Mouse (Mus musculus) heart, postnatal 0 days (tissue): ENCODE results near the gene Msx1. TPM values are rescaled to one million over a fixed set of nuclear protein-coding genes. Genes with fewer than 3 reads are reported as not detected.

Source experiments
- ATAC-seq: fragments of 200-750 bp; cut with Nextera tagmentation; 2 replicates; pipeline ENCODE4 v1.8.0; 2017; ENCODE audit warnings: low read depth, moderate number of reproducible peaks, moderate library complexity; ENCODE audit not compliant: insufficient read depth
- DNase-seq: peaks from one replicate; pipeline ENCODE4 v3.0.0-alpha.2; 2016; ENCODE audit warnings: low spot score
- H3K27ac ChIP-seq: fragments of 300-500 bp; sonication (generic); 2 replicates; pipeline ENCODE4 v1.5.1; 2014; ENCODE audit warnings: low read depth, mild to moderate bottlenecking
- H3K27me3 ChIP-seq: fragments of 300-500 bp; sonication (generic); 2 replicates; pipeline ENCODE4 v1.6.1; 2014; ENCODE audit warnings: low read length, mixed read lengths; ENCODE audit not compliant: control insufficient read depth, insufficient read depth
- H3K36me3 ChIP-seq: fragments of 300-500 bp; sonication (generic); replicated peaks from 2 replicates; pipeline ENCODE4 v1.6.1; 2014; ENCODE audit warnings: low read length, mixed read lengths; ENCODE audit not compliant: control insufficient read depth, insufficient read depth
- H3K4me1 ChIP-seq: fragments of 300-500 bp; sonication (generic); 2 replicates; pipeline ENCODE4 v1.6.1; 2014; ENCODE audit warnings: antibody characterized with exemption; ENCODE audit not compliant: control insufficient read depth, insufficient read depth
- H3K4me2 ChIP-seq: fragments of 300-500 bp; sonication (generic); 2 replicates; pipeline ENCODE4 v1.6.1; 2014; ENCODE audit warnings: low read depth, mild to moderate bottlenecking, low read length, moderate library complexity
- H3K4me3 ChIP-seq: fragments of 300-500 bp; sonication (generic); 2 replicates; pipeline ENCODE4 v1.5.1; 2014; ENCODE audit warnings: low read depth, low read length
- H3K9ac ChIP-seq: fragments of 300-500 bp; sonication (generic); replicated peaks from 2 replicates; pipeline ENCODE4 v1.6.1; 2014; ENCODE audit warnings: low read depth, low read length, mixed read lengths
- H3K9me3 ChIP-seq: fragments of 300-500 bp; sonication (generic); replicated peaks from 2 replicates; pipeline ENCODE4 v1.6.1; 2016; ENCODE audit warnings: low read length; ENCODE audit not compliant: control insufficient read depth
- CTCF ChIP-seq: IDR thresholded peaks from 2 replicates; pipeline ENCODE4 v1.5.1; 2016; ENCODE audit warnings: antibody characterized with exemption, control low read depth, low read depth
- EP300 ChIP-seq: IDR thresholded peaks from 2 replicates; pipeline ENCODE4 v1.6.1; 2016; ENCODE audit warnings: antibody characterized with exemption, low read depth
- WGBS: fragments of 180-500 bp; shearing (Covaris S2); extraction: QIAGEN DNeasy Blood & Tissue Kit; methylation state at CpG from one replicate; pipeline ENCODE4 v1.1.7; 2014; 5-methylcytosine and 5-hydroxymethylcytosine counted together
- polyA plus RNA-seq: library from polyadenylated mRNA; unstranded; fragments of >200 nt; fragmentation: Nextera tagmentation; extraction: Ambion mirVana; gene quantifications from 2 replicates; pipeline ENCODE4 v1.2.1, GENCODE M21; 2015
- total RNA-seq: library from RNA; depleted of rRNA; stranded (reverse); fragments of >200 nt; gene quantifications from 2 replicates; pipeline ENCODE4 v1.2.3, GENCODE M21; 2014; ENCODE audit warnings: low replicate concordance

Gene Msx1
- total and polyA plus RNA-seq, 2 experiments from 2014 or later: 4.6 to 15.4 TPM

DNA sequence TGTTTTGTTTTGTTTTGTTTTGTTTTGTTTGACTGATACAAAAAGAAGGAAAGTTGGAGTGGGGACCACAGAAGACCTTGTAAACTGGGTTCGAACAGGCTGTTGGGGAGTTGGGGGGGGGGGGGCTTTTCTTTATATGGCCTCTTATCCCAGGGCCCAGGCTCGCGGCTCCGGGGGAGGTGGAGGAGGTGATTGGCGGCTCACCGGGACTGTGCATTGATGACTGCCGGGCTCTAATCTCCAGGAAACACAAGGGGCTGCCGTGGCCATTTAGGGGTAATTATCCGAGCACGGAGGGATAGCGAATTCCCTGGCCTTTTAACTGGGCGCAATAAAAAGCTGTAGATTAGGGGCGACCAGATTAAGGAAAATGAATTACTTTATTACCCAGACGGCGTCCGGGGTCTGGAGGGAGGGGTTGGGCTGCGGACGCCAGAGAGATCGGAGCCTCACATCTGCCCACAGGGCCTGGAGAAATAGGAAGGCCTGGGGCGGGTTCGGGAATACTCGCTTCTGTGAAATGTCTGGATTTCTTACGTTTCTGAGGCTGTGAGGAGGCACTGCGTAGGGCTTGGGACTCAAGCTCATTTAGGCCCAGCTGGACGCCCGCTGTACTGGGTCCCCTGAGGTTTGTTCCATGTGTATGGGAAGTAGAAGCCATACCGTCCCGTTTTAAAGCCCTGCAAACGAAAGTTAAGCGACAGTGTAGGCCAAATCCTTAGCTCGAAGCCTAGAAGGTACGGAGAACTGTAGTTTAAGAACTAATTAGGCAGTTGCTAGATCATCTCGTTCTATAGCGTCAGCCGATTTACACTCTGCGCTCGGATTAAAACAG lies 1.4 kb upstream of the Msx1 start:
- peak overlapping the region; percentile 23 for H3K4me3 ChIP-seq
- H3K9me3 ChIP-seq: peaks cover 7% of the 10 kb centered on the region; the same call in 1 of the 2 replicates
- no peak overlapping the region for H3K4me2 ChIP-seq
- H3K9ac ChIP-seq: no peak overlapping the region
- H3K27ac ChIP-seq: no peak overlapping the region
- no peaks in the 10 kb centered on the region for H3K36me3 ChIP-seq
- peaks cover 98% of the 10 kb centered on the region for H3K27me3 ChIP-seq
- no peak for DNase-seq
- no peak for ATAC-seq
- peaks cover 11% of the 10 kb centered on the region for H3K4me1 ChIP-seq
- WGBS: 2% methylated on average over 37 of the region's 37 CpGs
- TF ChIP-seq CTCF (no peak), EP300 (no peak)

DNA sequence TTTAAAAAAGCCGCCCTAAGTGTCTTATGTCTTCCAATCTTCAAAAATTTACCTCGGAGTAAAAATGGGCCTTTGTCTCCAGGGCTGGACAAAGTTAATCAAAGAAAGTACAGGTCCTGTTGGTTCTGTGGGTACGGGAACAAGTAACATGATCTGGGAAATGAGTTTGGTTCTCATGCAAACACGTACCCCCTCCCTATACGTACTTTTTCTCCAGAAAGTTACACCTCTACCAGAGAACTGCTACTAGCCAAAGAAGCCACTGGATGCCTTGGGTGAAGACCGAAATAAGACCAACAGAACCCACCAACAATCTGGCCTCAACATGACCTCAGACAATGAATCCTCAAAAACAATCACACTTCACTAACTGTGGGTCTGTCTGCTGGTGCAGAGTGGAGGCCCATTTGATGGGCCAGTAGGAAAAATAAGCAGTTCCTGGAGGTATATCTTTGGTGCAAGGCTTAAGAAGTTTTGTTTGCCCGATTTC lies 773 bp upstream of the Msx1 start:
- peaks cover 98% of the 10 kb centered on the region for H3K27me3 ChIP-seq
- 18% methylated on average over 7 of the region's 7 CpGs for WGBS
- no peak overlapping the region for H3K4me2 ChIP-seq
- no peak overlapping the region for H3K4me3 ChIP-seq
- ATAC-seq: no peak
- H3K9me3 ChIP-seq: peaks cover 7% of the 10 kb centered on the region; the same call in 1 of the 2 replicates
- DNase-seq: no peak
- no peaks in the 10 kb centered on the region for H3K36me3 ChIP-seq
- no peak overlapping the region for H3K9ac ChIP-seq
- H3K27ac ChIP-seq: no peak overlapping the region
- TF ChIP-seq CTCF (no peak), EP300 (no peak)
- peaks cover 11% of the 10 kb centered on the region for H3K4me1 ChIP-seq

DNA sequence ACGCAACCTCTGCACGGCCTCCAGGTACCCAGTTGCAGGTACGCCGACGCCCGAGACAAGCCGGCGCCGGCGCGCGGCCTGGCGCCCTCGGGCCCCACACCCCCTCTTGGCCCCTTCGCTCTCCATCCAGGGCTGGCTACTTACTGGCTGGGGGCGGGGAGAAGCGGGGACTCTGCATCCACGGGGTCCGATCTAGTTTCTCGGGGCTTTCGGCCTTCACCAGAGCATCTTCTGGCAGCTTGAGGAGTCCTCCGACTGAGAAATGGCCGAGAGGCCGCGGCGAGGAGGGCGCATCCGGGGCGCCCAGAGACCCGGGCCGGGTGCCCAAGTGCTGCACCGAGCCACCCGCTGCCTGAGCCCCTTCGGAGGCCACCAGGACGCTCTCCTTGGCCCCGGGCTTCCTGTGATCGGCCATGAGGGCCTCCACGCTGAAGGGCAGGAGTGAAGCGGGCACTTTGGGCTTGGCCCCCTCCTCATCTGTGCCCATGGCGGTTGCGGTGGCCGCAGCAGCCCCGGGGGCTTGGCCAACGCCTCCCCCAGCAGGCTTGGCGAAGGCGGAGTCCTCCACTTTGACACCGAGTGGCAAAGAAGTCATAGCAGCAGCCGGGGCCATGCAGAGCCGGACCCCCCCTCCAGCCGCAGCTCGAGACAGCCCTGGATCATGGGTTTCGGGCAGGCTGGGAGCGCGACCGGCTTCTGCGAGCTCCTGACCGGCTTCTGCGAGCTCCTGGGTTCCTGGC lies 492 bp downstream of the Msx1 start:
- Histone ChIP-seq H3K4me1 (peaks cover 11% of the 10 kb centered on the region), H3K27me3 (peaks cover 98% of the 10 kb centered on the region), H3K36me3 (no peaks in the 10 kb centered on the region), H3K4me3 (peak overlapping the region; percentile 72), H3K9me3 (no peaks in the 10 kb centered on the region), H3K9ac (peak overlapping the region; percentile 59), H3K27ac (peak overlapping the region; percentile 62), H3K4me2 (peak overlapping the region; percentile 93)
- under 1% methylated on average over 58 of the region's 58 CpGs for WGBS
- TF ChIP-seq EP300: no peak
- no peak for TF ChIP-seq CTCF
- ATAC-seq: peak; percentile 34
- no peak for DNase-seq

DNA sequence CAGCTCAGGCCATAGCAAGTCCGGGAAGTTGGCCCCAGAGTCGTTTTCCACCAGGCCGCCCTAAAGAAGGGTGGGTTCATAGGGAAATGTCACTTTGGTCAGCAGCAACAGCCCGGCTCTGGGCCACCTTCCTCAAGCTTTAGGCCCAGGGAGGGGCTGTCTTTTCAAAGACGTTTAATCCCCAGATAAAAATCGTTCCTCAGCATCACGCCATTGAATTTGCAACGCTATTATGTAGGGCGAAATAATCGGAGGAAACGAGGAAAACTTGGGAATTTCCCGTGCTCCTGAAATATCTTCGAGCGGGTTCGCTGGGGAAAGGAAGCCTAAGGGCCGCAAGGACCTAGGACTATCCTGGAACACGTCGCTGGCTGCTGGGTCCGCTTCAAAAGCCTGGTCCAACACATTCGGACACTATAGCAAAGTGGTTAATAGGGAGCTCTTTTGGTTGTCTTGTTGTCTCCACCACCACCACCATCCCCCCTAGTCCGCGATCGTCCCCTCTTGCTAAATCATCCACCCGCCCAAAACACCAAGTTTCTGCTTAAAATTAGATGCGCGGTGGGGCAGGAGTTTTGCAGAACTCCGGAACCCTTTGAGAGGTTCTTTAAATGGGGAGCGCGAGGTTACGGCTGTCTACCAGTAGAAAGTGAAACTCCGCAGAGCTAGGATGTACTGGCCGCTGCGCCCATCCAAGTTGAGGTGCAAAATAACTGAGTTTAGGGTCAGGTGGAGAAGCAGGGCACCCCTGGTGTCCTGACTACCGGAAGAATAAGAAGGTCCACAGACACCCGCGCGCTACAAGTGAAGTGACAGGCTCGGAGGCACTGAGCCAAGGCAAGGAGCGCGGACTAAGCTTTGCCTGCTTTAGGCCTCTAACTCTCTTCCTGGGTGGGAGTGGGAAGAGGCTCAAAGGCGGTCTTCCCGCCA lies 1.3 kb downstream of the Msx1 start:
- Histone ChIP-seq H3K27ac (peak overlapping the region; percentile 62), H3K9me3 (no peaks in the 10 kb centered on the region), H3K27me3 (peaks cover 98% of the 10 kb centered on the region), H3K36me3 (no peaks in the 10 kb centered on the region), H3K9ac (peak overlapping the region; percentile 59), H3K4me2 (peak overlapping the region; percentile 93), H3K4me3 (peak overlapping the region; percentile 72), H3K4me1 (peaks cover 11% of the 10 kb centered on the region)
- 2% methylated on average over 42 of the region's 42 CpGs for WGBS
- TF ChIP-seq EP300: no peak
- no peak for TF ChIP-seq CTCF
- no peak for ATAC-seq
- DNase-seq: no peak
